Mouse (Mus musculus) c-Kit-positive CD71-positive TER-119-positive erythroid progenitor cells, embryonic 14.5 days (primary cell): ENCODE measurements around the gene Eepd1.

Source experiments
- DNase-seq: peaks from one replicate; pipeline ENCODE4 v3.0.0-alpha.2; 2013; ENCODE audit warnings: low spot score

Eepd1 gene

DNA sequence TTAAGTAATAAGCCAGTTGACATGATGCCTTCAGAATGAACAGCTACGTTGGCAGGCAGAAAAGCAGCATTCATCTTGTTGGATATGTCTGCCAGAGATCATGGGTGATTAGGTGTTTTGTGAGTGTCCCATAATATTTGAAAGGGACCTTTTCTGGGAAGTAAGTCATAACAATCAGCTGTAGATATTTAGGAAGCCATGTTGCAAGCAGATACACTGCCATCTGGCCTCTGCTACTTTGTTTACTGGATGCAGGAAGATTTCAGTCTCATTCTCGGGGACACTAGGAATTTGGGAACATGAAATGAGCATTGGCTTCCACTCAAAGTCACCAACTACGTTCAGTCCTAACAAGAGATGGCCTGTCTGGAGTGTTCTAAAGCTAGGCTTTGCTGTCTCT is 54.1 kb downstream of the Eepd1 start:
- no peak for DNase-seq

- DNase-seq = no peak
Observed at GRCm38 (mm10) chr9:25539461-25539860, 58.1 kb downstream of the Eepd1 start.

DNA sequence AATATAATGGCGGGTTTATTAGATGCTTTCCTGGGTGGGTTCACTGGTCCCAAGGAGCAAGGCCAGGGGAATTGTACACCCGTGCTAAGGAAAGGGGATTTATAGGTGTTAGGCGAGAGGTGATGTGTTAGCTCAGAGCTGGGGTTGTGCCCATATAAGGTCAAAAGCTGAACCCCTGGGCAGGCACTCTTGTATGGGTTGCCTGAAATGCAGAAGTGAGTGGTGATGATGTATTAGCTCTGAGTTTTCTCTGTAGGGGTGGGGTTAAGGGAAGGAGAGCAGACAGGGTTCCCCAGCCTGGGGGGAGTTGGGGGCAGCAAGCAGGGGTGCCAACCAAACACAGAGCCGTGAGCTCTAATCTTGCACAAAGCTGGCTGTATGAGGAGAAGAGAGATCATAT is 60.0 kb downstream of the Eepd1 start:
- DNase-seq = no peak

DNA sequence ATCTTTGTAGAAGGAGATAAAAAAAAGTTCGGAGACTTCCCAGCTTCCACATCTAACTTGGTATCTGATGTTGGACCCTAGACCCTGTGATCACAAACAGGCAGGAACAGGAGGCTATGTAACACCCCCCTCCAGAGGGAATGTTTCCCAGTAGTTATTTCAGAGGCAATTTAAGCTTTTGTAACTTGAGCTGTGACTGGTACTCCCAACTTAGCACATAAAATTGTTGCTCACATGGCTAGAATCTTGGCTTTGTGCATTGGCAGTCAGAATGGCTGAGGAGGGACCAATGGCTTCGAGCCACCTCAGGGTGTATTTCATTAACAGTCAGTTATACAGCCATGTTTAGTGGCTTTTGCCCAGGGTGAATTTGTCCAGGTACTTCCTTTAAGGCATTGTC is 63.9 kb downstream of the Eepd1 start:
- DNase-seq = no peak

DNA sequence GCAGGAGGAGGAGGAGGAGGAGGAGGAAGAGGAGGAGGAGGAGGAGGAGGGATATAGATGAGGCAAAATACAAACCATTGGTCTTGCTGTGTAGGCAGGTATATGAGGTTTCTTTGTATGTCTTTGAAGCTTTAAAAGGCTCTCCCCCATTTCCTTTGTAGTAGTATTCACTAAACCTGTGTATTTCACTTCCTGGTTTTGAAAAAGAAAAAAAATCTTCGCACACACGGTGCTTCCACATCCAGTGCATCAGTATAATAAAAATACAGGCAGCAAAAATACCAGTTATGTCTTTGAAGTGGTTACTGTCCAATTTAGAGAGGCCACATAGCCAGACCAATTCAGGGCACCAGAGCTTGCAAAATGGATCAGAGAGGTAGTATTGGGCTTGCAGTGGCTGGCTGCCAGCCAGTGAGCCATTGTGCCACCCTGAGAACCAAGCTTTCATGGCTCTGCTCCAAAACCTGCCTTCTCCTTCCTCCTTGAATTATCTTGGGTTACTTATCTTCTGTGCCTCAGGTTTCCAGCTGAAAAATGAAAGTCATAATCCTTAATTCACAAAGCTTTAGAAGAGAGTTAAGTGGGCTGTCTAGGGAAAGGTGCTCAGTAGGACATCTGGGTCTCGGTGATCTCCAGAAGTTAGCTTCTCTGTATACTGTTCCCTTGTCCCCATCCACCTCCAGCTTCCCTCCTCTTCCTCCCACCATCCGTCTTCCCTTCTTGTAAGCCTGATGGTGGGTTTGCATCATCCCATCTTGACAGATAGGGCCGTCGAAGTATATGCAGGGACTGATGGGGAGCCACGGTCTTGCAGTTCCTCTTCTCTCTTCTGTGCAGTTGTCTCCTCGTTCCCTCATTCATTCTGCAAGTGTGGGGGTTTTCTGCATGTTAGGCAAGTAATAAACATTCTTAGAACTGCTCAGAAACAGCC is 68.0 kb downstream of the Eepd1 start:
- no peak for DNase-seq

GRCm38 (mm10) chr9:25550196-25550595 is 68.8 kb downstream of the Eepd1 start:
- DNase-seq = no peak

DNA sequence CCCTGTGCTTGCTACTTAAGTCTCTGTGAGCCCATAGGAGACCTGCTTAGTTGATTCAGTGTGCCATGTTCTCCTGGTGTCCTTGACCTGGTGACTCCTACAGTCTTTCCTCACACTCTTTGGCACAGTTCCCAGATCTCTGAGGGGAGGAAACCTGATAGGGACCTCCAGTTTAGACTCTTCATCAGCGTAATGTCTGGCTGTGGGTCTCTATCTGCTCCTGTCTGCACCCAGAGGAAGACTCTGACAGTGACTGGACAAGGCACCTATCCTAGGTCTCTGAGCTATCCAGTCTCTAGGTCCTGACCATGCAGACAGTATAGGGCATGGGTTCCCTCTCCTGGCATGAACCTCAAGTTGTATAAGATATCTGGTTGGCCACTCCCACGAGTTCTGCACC is 71.2 kb downstream of the Eepd1 start:
- no peak for DNase-seq

- no peak for DNase-seq
Observed at GRCm38 (mm10) chr9:25554246-25554803, 73.0 kb downstream of the Eepd1 start.

- no peak for DNase-seq
Observed at GRCm38 (mm10) chr9:25555261-25555660, 73.9 kb downstream of the Eepd1 start.

- no peak for DNase-seq
Observed at GRCm38 (mm10) chr9:25556008-25556407, 74.7 kb downstream of the Eepd1 start.

DNA sequence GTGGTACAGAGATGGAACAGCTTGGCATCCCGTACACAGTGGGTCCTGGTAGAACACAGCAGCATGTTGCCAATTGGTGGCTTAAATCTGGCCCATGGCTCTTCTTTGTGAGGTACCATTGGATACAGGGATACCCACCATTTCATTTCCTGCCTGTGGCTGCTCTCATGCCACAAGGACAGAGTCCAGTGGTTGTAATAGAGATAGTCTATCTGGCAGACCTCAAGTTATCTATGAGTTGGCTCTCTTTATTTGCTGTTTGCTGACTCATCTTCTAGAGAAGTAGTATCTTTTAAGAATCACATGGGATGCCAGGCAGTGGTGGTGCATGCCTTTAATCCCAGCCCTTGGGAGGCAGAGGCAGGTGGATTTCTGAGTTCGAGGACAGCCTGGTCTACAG is 76.0 kb downstream of the Eepd1 start:
- DNase-seq = no peak

DNA sequence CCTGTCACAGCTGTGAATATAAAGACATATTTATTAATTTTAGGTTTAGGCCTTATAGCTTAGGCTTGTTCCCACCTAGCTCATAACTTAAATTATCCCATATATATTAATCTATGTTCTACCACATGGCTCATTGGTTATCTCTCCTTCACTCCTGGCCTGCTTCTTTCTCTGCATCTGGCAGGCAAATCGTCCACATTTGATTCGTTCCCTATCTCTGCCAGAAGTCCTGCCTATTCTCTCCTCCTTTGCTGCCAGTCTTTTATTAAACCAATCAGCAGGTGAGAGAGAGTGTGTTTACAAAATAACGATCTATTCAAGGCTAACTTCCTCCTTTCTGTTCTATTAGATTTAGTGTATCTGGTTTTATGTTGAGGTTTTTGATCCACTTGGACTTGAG is 77.5 kb downstream of the Eepd1 start:
- DNase-seq = no peak

- no peak for DNase-seq
Observed at GRCm38 (mm10) chr9:25560016-25560758, 78.8 kb downstream of the Eepd1 start.

DNA sequence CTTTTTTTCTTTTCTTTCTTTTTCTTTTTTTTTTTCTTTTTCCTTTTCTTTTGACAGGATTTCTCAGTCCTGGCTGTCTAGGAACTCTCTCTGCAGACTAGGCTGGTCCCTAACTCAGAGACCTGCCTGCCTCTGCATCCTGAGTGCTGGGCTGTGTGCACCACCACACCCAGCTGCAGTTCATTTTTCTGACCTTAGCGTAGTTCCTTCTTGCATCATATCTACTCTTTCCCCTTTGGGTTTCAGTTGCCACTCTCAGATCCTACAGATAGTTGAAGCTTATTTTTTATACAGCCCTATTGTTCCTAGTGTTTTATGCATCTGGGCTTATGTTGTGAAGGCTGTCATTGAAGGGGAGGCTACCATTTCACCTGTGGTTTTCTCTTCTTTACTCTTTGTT is 79.8 kb downstream of the Eepd1 start:
- no peak for DNase-seq

DNA sequence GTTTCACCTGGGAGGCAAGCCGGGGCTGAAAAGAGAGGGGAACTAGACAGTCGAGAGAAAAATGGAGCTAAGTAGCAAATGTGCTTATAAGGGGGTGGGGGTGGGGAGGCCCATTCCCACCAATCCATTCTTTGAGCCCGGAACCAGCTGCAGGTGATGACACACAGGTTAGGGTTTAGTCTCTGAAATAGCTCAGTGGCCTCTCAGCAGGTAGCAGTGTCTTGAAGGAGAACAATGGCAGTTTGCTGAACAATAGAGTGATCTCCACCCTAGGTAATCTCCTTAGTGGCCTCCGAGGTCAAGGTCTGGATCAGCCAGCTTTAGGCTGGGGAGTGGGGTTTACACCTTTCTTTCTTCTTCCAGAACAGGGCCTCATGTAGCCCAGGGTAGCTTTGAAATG is 82.5 kb downstream of the Eepd1 start:
- no peak for DNase-seq

DNA sequence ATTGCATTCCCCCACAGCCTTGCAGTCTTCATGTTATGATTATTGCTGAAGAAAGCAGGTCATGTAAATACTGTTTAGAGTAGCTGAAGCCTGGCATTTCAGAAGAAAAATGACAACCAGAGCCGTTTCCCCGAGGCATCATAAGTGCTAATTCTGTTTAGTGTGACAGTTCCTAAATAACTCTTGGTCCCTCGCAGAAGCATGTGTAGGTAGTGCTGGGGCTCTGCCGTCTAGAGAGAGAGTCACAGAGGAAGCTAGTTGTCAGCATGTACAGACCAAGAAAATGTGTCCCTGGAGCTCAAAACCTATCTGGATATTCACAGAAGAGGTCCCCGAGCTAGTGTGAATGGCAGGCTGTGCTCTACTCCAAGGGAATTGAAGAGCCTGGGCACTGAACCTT is 85.7 kb downstream of the Eepd1 start:
- DNase-seq = no peak

- DNase-seq = no peak
Observed at GRCm38 (mm10) chr9:25568783-25569182, 87.4 kb downstream of the Eepd1 start.

GRCm38 (mm10) chr9:25570011-25570410 is 88.7 kb downstream of the Eepd1 start:
- no peak for DNase-seq

DNA sequence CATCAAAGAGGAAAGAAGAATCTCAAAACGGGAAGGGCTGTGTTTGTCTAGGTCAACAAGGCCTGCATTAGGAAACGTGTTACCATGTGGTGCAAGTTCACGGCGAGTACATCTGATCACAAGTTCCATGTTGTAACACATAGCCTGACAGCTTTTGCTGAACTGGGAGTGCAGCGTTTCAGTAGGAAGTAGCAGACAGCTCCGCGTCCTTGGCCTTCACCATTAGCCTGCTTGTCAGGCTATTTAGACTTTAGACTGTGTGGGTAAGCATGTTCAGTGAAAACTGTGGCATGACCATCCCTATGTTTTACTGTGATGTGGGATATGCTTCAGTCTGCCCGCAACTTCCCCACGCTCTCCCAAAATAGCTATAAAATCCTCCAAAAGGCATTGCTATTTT is 89.1 kb downstream of the Eepd1 start:
- DNase-seq = no peak

GRCm38 (mm10) chr9:25571381-25571780 is 90.0 kb downstream of the Eepd1 start:
- no peak for DNase-seq

GRCm38 (mm10) chr9:25573753-25574152 is 92.4 kb downstream of the Eepd1 start:
- no peak for DNase-seq

GRCm38 (mm10) chr9:25574186-25574585 is 92.8 kb downstream of the Eepd1 start:
- DNase-seq = no peak
